Mouse (Mus musculus) bone marrow macrophage, adult 2 months (primary cell): ENCODE results near the gene Ebf1.

ENCODE experiments used
- CTCF ChIP-seq: IDR thresholded peaks from 2 replicates; pipeline ENCODE4 v1.5.1; 2012; ENCODE audit warnings: low read depth, mild to moderate bottlenecking, low read length, moderate library complexity
- POLR2A ChIP-seq: IDR thresholded peaks from 2 replicates; pipeline ENCODE4 v1.6.1; 2012; ENCODE audit warnings: mild to moderate bottlenecking, low read depth, low read length, borderline replicate concordance

DNA sequence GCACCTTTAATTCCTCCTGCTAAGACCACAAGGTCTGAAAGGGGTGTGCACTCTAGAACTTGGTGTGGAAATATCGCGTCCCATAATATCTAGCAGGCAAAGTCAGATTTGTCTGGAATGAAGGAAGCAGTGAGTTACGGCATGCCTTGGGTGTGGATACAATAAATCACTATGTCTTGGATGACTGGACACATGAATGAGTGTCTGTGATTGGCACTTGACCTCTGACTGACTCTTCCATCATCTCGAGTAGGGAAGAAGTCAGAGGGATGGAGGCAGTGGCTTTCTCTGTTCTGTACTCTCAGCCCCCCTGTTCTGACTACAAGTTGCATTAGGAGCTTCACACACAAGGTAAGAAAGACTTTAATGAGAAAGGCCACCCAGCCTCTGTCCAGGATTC is 112.8 kb downstream of the Ebf1 start:
- TF ChIP-seq CTCF (no peak), POLR2A (no peak)
